Mouse (Mus musculus): ENCODE results near the gene Fam196b.
A peak's percentile ranks its signal among the peaks of the same experiment; 100 is the strongest.

Gene Fam196b

DNA sequence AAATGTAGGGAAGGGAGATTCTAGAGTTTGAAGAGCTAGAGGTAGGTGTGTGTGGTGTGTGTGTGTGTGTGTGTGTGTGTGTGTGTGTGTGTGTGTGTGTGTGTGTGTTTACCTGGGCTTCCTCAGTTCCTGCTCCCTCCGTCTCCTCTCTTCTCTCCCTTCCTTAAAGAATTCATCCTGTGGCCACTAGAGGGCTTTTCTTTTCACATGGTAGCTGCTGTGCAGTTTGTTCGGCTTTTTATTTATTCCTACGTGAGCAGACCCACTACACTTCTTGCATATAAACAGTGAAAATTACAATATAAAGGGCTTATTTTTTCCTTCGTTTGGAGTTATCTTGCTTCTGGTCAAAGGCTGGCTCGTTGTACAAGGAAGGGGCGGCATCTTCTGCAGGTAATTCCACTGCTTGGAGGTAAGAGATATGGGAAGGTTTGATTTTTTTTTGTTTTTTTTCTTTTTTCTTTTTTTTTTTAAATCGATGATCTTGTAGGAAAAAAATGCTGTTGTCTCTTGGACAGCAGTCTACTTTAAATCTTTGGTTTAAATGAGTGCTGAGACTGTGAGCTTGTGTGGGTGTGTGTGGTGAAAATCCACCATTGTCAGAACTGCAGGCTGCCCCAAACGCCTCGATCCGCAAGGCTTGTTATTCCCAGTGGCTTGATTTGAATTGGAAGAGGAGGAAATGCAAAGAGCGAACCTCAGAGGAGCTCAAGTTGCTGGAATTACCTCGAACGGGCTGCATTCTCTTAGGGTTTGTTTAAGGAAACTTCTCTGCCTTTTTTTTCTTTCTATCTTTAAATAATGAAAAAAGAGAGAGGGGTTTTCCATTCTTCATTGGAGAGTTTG is at the start of gene Fam196b:
TSS of gene Fam196b (plus strand) at position 289 of the 846 bp plus-strand sequence.
- peak; percentile 16 for DNase-seq

DNA sequence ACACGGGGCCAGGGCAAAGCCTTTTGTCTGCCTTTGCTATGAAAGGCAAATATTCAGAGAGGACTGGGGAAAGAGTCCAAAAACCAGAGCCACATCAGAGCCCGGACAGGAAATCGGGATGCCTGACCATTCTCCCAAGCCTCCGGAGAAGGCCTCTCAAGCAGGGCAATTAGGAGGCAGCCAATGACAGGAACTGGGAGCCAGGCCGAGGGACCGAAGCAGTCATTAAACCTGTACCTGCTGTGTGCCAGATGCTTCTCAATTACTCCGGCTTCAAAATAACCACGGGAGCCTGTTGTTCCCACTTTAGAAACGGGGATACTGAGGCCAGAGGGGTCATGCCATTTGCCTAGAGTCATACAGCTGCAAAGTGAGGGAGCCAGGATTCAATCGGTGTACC is 42.6 kb upstream of the Fam196b start:
- DNase-seq: no peak

DNA sequence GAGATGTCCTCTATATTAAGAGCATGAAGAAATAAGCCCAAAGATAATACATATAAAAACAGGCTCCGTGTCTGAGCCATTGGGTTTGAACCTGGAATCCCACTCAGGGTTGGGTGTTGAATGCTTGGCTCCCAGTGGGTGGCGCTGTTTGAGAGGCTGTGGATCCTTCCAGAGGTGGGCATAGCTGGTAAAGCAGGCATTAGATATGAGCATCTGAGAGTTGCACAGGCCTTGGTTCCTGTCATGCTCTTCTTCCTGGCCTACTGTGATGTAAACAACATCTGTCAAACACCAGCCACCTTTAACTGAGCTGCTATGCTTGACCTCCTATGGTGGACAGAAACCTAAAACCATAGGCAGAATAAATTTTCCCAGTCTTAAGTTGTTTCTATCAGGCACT is 38.7 kb upstream of the Fam196b start:
- no peak for DNase-seq

DNA sequence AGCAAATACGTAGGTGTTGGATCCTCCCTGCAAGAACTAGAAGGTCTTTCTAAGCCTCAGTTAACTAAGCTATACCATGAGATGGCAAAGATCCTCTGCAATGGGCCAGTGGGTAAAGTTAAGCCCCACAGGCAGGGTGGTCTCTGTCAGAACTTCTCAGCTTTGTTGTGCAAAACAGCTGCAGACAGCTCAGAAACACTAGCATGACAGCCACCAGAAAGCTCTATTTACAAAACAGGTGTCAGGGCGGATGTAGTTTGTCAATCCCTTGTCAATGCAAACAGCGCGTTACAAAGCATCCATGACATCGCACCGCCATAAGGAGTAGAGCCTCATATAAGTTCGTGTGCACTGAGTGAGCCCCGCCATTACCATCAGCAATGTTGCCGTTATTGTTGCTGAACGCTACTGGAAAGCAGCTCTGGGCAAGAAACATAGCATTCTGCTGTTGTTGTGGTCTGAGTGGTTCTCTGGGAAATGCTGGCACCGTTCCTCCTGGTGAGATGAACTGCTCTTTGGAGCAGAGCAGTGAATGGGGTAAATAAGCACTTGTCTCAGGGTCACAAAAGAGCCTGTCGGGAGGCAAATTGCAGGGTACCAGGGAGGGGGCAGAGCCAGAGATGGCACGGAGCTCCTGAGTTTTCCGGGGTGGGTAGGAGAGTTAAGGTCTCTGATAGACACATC is 38.1 kb upstream of the Fam196b start:
- no peak for DNase-seq

DNA sequence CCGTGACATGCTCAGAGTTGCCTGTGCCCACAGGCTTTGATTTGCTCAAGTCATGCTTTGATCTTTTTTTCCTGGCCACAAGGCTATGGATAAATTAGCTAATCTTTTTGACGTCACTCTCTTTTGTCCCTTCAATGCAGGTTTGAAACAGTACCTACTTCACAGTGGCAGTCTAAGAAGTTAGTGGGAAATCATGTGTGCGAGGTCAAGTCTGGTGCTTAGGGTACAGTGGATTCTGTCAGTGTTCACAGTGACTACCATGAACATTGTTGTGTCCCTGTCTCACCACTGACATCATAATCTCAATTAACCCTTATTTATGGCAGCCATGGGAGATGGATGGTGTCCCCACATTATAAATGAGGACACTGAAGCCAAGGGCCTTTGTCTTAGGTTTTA is 37.6 kb upstream of the Fam196b start:
- no peak for DNase-seq

DNA sequence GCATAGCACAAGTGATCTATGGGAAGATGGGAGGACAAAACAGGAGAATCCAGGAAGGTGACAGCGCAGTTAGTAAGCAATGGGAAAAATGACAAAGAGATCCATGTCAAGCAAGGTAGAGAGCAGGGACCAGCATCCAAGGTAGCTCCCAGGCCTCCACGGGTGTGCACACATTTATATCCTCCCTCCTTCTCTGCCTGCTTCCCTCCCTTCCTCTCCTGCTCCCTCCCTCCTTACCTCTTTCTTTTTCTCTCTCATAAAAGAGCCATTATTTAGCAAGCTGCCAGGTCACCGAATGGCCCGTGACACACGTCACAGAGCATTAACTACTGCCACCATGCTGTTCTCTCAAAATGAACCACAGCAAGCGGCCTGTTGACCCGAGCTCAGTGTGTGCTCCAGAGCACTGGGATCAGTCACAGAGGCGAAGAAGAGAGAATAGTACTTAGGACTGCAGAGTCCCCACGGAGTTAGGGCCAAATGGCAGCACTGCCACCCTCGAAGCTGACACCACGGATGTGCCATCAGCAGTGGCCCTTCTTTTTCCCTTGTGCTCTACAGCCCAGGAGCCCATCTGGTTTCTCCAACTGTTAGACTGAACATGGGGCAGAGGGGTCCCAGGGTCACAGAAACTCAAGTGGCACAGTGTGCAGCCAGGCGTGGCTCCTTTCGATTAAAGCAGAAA is 30.4 kb upstream of the Fam196b start:
- DNase-seq: no peak

DNA sequence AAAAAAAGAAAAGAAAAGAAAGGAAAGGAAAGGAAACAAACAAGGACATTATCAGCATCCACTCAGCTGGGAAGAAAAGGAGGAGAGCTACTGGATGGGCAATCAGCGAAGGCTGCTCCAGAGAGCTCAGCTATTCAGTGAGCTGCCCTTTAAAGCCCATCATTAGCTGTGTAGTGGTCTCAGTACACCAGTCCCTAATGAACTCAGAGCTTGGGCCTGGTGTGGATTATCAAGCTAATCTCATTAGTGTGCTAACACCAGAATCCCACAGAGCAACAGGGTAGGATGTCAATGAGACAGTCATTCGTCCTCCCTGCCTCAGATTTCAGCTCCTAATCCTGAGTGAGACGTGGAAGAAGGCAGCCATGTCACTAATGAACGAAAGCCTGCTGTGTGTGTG is 24.4 kb upstream of the Fam196b start:
- no peak for DNase-seq

DNA sequence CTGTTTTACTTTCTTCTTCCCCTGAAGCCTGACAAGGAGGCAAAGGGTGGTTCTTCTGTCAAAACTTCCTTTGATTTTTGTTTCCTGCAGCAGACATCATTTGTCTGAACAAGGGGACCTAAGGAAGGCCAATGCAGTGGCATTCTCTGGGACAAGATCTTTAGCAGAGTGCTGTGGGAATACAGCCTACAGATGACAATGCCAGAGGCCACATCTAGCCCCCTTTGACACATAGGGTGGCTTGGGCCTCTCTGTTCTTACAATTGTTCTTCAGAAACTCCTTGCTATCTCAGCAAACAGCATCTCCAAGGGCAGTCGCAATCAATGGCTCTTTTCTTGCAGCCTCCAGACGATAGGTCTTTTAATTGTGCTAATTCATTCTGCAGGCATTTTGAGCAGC is 23.9 kb upstream of the Fam196b start:
- DNase-seq: no peak

DNA sequence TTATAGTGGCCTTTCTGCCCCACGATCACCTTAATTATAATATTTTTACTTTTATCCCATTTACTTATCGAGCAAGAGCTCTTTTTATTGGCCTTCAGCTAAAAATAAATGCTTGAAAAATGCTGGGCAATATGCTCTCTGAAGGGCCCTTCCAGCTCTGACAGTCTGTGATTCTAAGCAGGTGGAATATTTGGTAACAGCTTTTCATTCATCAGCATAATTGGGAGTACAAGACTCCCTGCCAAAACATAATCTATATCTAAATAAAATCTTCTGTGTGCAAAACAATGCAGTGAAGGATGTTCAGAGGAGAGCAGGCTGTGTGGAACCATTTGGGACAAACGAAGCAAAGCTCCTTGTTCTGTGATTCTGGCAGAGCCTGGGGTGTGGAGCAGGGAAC is 23.3 kb upstream of the Fam196b start:
- DNase-seq: no peak

DNA sequence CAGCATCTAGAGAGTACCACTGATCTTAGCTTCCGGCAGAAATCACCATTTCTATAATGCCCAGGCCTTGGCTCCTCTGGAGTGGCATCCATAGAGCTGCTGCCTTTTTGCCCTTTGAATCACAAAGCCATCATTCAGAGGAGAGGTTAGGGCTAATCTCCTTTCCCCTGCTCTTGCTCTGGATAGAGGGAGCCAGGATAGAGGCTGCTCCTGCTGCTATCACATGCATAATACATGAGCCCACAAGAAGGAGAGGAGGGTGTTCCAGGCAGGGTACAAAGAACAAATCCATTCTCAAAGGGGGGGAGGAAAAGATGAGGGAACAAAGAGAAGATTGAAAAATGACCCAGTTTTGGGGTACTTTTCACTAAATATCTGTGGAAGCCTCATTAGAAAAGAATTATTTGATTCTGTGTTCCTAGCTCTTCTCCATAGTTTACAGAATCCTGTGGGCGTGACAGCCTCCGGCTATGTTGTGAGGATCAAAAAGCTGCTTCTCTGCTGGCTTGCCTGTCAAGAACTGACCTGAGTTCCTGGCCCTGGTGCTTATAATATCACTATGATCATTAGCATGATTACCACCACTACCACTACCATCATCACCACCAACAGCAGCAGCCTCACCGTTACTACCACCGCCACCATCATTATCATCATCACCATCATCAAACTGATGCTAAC is 16.8 kb upstream of the Fam196b start:
- DNase-seq: no peak

DNA sequence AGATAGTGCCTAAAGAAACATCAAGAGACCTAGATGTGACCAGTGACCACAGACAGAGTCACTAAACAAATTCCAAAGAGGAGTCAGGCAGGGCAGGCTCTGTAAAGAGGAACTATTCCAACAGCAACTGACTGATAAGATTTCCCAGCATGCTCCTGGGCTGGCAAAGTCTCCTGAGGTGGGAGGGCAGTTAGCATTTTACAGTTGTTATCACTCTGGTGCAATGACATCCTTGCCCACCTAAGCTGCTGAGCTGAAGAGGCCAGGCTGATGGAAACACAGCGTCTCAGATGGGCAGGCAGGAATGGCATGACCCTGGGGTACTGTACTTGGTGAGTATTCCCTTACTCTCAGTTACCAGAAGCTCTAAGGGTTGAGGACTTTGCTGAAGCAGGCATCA is 15.1 kb upstream of the Fam196b start:
- no peak for DNase-seq

DNA sequence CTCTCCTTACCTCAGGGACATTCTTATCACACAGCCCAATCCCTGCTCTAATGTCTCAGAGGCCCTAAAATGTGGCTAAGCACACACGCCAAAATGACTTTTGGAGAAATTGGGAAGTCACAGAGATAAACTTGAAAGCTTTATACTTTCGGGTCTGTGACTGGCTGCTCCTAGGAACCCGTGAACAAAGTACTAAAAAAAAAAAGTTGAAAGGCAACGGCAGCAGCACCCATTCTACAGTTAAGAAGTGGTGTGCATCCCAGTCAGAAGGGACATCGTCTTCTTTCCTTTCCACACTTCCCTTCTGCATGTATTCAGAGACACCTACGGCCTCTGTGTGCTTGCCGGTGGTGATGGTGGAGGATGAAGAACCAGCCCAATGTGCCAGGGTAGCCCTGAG is 14.6 kb upstream of the Fam196b start:
- no peak for DNase-seq

DNA sequence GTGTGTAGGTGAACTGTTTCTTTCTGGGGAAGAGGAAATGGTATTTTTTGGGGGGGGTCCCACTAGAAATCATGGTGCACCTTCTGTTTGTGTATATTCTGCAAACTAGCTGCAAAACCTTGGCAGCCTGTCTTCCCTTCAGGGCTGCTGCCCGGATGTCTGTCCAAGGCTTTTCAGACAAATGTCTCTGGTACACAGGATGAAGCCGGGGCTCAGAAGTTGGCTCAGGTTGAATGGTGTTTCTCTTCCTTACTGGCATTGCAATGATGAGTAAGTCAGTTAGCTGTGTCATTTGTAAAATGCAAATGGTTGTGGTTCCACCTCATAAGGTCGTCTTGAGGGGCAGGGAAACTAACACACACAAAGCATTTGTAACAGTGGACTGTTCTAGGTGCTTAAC is 8.4 kb upstream of the Fam196b start:
- no peak for DNase-seq

DNA sequence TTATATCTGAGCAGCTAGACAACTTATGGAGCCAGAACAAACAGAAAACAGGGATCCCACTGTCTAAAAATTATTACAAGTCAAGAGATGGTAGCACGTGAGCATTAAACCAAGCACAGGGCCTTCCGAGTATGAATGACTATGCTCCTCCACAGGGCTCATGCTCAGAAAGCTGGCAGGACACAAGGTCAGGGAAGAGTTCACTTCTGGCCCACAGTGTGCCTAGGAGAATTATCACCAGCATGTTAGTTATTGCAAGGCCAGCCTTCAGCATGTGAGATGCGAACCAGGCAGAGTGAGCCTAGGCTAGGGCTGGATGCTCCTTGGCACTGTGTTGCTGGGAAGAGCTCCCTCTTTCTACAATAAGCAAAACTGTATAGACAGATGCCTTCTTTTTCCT is 5.9 kb upstream of the Fam196b start:
- no peak for DNase-seq

DNA sequence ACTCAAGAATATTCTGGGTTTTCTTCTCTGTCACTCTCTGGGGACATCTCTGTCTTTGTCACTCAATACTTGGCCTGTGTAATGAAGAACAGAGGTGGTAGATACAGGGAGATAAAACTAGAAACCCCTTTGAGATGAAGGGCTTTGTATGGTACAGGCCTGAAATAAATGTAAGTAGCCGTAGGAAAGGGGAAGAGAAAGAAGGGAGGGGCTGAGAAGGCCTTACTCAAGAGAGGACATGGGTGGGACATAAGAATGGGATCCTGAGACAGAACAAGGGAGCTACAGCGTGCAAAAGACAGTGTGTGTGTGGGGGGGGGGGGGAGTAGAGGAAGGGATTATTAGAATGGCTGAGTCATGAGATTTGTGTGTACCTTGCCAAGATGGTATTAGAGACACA is 5.3 kb upstream of the Fam196b start:
- DNase-seq: no peak

DNA sequence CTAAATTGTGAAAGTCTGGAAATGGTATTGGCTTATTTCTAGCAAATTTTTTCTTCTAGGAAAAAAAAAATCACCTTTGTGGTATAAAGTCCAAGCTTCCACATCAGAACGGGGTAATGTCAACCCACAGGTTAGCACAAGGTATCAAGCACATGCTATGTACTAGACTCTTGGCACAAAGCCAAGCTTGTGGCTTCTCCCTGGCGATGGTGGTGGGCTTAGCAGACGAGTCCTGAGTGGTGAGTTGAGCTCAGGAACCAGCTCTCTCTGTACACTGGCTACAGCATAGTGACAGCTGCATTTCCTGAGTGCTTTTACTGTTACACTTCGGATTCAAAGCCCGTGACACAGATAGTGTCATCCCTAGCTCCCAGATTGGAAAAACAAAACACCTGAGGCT is 2.9 kb upstream of the Fam196b start:
- no peak for DNase-seq

DNA sequence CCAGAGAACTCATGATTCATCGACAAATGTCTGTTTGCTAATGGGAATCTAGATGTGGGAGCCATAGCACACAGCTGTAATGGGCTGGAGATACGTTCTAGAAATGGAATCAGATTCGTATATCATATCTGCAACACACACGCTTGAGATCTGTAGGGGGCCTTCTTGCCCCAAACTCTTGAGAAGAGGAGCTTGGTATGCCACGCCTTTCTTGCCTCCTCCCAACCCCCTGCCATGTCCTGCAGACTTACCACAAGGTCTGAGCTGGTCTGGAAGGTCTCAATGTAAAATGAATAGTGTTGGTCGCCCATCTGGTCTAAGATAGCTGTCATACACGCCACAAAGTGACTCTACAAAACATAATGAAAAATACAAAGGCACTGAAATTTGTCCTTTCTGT is 2.4 kb upstream of the Fam196b start:
- no peak for DNase-seq

DNA sequence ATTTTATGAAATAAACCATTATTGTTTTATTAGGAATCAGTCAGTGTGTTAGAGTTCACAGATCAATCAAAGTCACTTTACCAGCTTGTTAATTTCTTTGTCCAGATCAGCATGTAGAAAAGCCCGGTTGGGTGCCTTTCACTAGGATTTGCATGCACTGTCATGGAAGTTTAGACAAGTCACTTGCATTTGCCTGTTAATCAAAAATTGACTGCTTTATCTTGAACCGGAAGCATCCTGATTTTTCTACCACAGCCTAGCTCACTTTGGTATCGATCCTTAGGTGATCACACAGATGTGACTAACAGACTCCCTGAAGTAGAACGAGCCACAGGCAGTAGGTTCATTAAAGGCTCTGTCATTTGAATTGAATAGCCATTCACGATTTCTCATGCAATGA is 761 bp downstream of the Fam196b start:
- DNase-seq: no peak

DNA sequence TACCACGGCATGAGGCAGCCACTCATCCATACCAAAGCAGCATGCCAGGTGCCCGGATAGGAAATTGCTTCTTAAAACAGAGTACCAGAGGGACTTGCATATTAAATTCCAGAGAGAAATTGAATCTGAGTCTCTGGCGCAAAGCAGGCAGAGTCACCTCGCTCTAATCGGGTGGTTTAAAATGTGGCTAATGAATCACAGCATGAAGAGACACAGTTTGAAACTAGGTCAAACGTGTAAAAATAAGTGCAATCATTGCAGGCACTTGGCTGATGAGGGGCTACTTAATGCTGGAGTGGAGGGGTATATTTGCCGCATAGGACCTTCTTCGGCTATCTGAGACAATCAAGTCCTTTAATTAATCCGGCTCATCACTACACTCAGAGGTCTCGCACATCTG is 1.6 kb downstream of the Fam196b start:
- DNase-seq: no peak

DNA sequence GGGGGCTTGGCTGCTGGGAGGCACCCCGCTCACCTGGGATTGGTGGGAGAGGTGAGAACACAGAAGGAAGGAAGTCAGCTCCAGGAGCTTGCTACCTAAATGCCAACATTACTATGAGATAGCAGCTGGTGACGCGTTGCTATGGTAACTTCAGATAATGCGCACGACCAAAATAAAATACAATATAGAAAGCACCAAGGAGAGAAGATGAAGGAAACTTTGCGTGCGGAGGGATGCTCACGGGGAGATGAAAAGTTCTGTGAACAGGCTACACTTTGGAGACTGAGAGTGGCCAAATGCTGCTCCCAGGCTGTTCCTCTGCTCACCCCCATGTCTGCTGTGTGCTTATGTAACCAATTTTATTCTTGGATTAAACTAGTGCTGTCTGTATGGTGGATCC is 2.4 kb downstream of the Fam196b start:
- no peak for DNase-seq

DNA sequence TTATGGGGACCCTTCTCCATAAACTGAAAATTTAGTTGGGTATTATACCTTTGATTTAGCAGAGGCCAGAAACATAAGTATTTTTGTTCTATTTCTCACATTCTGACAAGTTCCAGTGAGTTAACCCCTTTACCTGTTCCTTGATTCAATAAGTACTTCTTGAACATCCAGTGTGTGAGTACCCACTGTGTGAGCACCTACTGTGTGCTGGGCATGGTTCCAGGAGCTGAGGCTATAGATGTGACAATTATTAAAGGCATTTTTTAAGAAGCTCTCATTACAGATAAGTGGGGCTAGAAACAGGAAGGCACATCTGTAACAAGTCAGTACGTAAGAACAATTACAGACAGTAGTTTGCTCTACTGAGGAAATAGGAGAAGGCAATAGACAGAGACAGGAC is 4.7 kb downstream of the Fam196b start:
- DNase-seq: no peak

DNA sequence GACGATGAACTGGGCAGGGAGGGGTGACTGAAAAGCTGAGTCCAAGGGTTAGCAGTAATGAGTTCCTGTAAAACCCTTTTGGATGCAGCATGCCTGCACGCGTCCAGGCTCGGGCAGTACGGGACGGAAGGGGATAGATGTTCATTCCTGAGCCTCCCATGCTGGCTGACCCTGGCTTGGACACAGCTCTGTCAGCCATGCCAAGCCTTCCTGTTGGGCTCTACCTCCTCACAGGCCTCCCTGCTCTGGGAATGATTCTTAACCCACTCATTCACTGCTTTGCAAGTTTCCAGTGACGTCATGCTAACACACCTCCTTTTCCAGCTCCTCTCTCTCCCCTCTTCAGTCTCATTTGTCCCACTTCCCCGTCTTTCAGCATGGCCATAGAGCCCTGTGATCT is 9.0 kb downstream of the Fam196b start:
- DNase-seq: no peak

DNA sequence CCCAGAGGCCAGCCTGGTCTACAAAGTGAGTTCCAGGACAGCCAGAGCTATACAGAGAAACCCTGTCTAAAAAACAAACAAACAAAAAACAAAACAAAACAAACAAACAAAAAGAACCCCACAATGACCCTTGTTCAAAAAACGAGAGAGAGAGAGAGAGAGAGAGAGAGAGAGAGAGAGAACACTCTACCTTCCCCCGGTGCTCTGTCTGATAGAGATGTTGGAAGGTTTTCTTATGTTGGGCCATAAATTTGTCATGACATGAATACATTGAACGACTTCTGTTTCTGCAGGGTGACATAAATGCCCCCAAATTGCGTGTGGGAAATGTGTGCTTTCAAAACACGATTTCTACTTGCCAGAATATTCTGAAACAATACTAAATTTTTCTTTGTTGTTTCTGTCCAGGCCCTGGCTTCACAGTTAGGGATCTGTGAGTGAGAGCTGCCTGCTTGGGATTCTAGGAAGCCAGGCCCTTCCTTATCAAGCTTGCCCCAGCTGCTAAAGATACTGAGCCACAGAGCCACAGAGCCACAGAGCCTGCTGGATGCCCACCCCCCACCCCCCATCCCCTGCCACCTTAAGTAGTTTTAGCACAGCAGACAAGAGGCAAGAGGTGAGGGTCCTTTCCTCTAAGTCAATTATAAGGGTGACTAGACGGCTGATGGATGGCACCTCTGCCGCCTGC is 17.9 kb downstream of the Fam196b start:
- DNase-seq: no peak

Data from lung, postnatal 14 days (tissue).